Mouse (Mus musculus) stomach, postnatal 0 days (tissue): ENCODE measurements around the gene Trim24.

ENCODE experiments used
- CTCF ChIP-seq: IDR thresholded peaks from 2 replicates; pipeline ENCODE4 v1.5.1; 2016; ENCODE audit warnings: antibody characterized with exemption, low read depth, mild to moderate bottlenecking, moderate library complexity
- EP300 ChIP-seq: optimal IDR thresholded peaks from 2 replicates; pipeline ENCODE3; 2016; ENCODE audit warnings: antibody characterized with exemption

GRCm38 (mm10) chr6:37880586-37880985 lies 10.0 kb downstream of the Trim24 start:
- TF ChIP-seq CTCF: no peak
- TF ChIP-seq EP300: no peak
